Mouse (Mus musculus) erythroblast, embryonic 14.5 days (primary cell): ENCODE data around the gene Otop1.

ENCODE experiments used
- GATA1 ChIP-seq: IDR thresholded peaks from 2 replicates; pipeline ENCODE4 v1.6.1; 2012; ENCODE audit warnings: low read length, inconsistent platforms, mixed read lengths
- TAL1 ChIP-seq: IDR thresholded peaks from 3 replicates; pipeline ENCODE4 v1.6.1; 2012; ENCODE audit warnings: low read length, inconsistent platforms, mixed read lengths

DNA sequence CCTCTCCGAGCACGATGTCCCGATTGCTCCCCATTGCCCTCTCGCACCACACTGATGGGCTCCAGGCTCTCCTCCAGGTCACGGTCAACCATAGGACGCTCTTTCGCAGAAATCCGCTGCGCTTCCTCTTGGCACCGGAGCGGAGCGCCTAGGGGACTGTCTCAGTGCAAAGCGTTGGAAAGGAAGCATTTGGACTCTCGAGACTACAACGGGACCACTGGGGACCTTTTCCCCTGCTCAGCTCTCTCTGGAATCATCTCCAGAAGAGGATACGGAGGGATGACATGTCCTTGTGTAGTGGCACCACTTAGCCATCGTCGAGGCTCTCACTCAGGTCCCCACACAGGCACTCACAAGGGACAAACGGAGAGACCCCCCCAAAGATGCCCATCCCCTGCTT is 679 bp downstream of the Otop1 start:
- no peak for TF ChIP-seq TAL1
- TF ChIP-seq GATA1, result no peak
